Mouse (Mus musculus): ENCODE measurements at regions not wholly inside any gene's neighbourhood (a gene's known extent, or its start where the extent isn't known, plus 50 kb on each side); places are given as distances from the start of the nearest gene placed in this dataset.

GRCm38 (mm10) chr15:75376391-75377100, 108.3 kb downstream of the Ly6f start:
- TF ChIP-seq POLR2A (IDR thresholded peaks at IDR 0.05; ENCODE audit: insufficient read depth, low read depth, low read length) (no peak), CTCF (IDR thresholded peaks at IDR 0.05) (no peak)

Measured in heart, adult 2 months (tissue).